Mouse (Mus musculus) lung, embryonic 14.5 days (tissue): Measurements from ENCODE around the gene Gm28042. TPM values are rescaled to one million over a fixed set of nuclear protein-coding genes. Genes with fewer than 3 reads are reported as not detected.

Experiments
- ATAC-seq: fragments of 200-750 bp; cut with Nextera tagmentation; 2 replicates; pipeline ENCODE4 v1.8.0; 2017; ENCODE audit warnings: mild to moderate bottlenecking, moderate TSS enrichment, moderate library complexity; ENCODE audit not compliant: insufficient read depth
- DNase-seq: peaks from one replicate; pipeline ENCODE4 v3.0.0-alpha.2; 2015
- H3K27ac ChIP-seq: fragments of 300-500 bp; sonication (generic); 2 replicates; pipeline ENCODE4 v1.5.1; 2014; ENCODE audit warnings: low read depth, mild to moderate bottlenecking, moderate library complexity
- H3K27me3 ChIP-seq: fragments of 300-500 bp; sonication (generic); 2 replicates; pipeline ENCODE4 v1.6.1; 2014; ENCODE audit warnings: low read length, control low read depth; ENCODE audit not compliant: insufficient read depth
- H3K36me3 ChIP-seq: fragments of 300-500 bp; sonication (generic); 2 replicates; pipeline ENCODE4 v1.6.1; 2014; ENCODE audit warnings: control low read depth; ENCODE audit not compliant: insufficient read depth
- H3K4me1 ChIP-seq: fragments of 300-500 bp; sonication (generic); 2 replicates; pipeline ENCODE4 v1.6.1; 2014; ENCODE audit warnings: antibody characterized with exemption, control low read depth; ENCODE audit not compliant: insufficient read depth
- H3K4me2 ChIP-seq: fragments of 300-500 bp; sonication (generic); 2 replicates; pipeline ENCODE4 v1.6.1; 2014; ENCODE audit warnings: mild to moderate bottlenecking
- H3K4me3 ChIP-seq: fragments of 300-500 bp; sonication (generic); 2 replicates; pipeline ENCODE4 v1.5.1; 2014; ENCODE audit warnings: low read depth, low read length
- H3K9ac ChIP-seq: fragments of 300-500 bp; sonication (generic); 2 replicates; pipeline ENCODE4 v1.6.1; 2014
- H3K9me3 ChIP-seq: fragments of 300-500 bp; sonication (generic); 2 replicates; pipeline ENCODE4 v1.6.1; 2016; ENCODE audit warnings: low read depth, low read length, control low read depth
- CTCF ChIP-seq: IDR thresholded peaks from 2 replicates; pipeline ENCODE4 v1.5.1; 2016; ENCODE audit warnings: antibody characterized with exemption, low read depth
- WGBS: fragments of 180-500 bp; shearing (Covaris S2); extraction: QIAGEN DNeasy Blood & Tissue Kit; methylation state at CpG from one replicate; pipeline ENCODE4 v1.1.7; 2014; 5-methylcytosine and 5-hydroxymethylcytosine counted together
- polyA plus RNA-seq: library from polyadenylated mRNA; unstranded; fragments of >200 nt; fragmentation: Nextera tagmentation; extraction: Ambion mirVana; gene quantifications from 2 replicates; pipeline ENCODE4 v1.2.1, GENCODE M21; 2014

The Gm28042 gene
- polyA plus RNA-seq, 1 experiment from 2014 or later, result 3.3 TPM

- no peak for TF ChIP-seq CTCF
- ATAC-seq (no peak), DNase-seq (no peak)
- H3K9ac ChIP-seq, result no peak overlapping the region
- H3K4me3 ChIP-seq, result no peak overlapping the region
- no peaks in the 10 kb centered on the region for H3K9me3 ChIP-seq
- 66% methylated on average over 9 of the region's 9 CpGs for WGBS
- no peak overlapping the region for H3K27ac ChIP-seq
- no peaks in the 10 kb centered on the region for H3K27me3 ChIP-seq
- no peaks in the 10 kb centered on the region for H3K4me1 ChIP-seq
- no peaks in the 10 kb centered on the region for H3K36me3 ChIP-seq
- no peak overlapping the region for H3K4me2 ChIP-seq
Measured at GRCm38 (mm10) chr2:120048173-120048572, 20.9 kb downstream of the Gm28042 start.

- Histone ChIP-seq H3K4me3 (no peak overlapping the region), H3K4me1 (no peaks in the 10 kb centered on the region), H3K9ac (no peak overlapping the region), H3K9me3 (no peaks in the 10 kb centered on the region), H3K27ac (no peak overlapping the region), H3K4me2 (no peak overlapping the region), H3K36me3 (no peaks in the 10 kb centered on the region), H3K27me3 (no peaks in the 10 kb centered on the region)
- TF ChIP-seq CTCF, result peak; percentile 82
- peak; percentile 61 for DNase-seq
- no peak for ATAC-seq
- 50% methylated on average over 10 of the region's 10 CpGs for WGBS
Measured at GRCm38 (mm10) chr2:120049632-120050274, 22.5 kb downstream of the Gm28042 start.

- H3K27me3 ChIP-seq, result no peaks in the 10 kb centered on the region
- DNase-seq, result no peak
- no peak overlapping the region for H3K9ac ChIP-seq
- no peaks in the 10 kb centered on the region for H3K36me3 ChIP-seq
- no peak for TF ChIP-seq CTCF
- no peak overlapping the region for H3K4me2 ChIP-seq
- H3K9me3 ChIP-seq, result no peaks in the 10 kb centered on the region
- H3K4me1 ChIP-seq, result no peaks in the 10 kb centered on the region
- no peak overlapping the region for H3K4me3 ChIP-seq
- H3K27ac ChIP-seq, result no peak overlapping the region
- WGBS, result 53% methylated on average over 6 of the region's 6 CpGs
- no peak for ATAC-seq
Measured at GRCm38 (mm10) chr2:120051405-120051804, 24.1 kb downstream of the Gm28042 start.

GRCm38 (mm10) chr2:120054771-120055552, 27.7 kb downstream of the Gm28042 start:
- H3K9me3 ChIP-seq, result no peaks in the 10 kb centered on the region
- no peak overlapping the region for H3K4me3 ChIP-seq
- no peak overlapping the region for H3K27ac ChIP-seq
- H3K36me3 ChIP-seq, result no peaks in the 10 kb centered on the region
- TF ChIP-seq CTCF, result no peak
- H3K4me2 ChIP-seq, result no peak overlapping the region
- H3K4me1 ChIP-seq, result 0 out of 2 replicates have a peak, but pooled peaks cover 6% of the 10 kb centered on the region
- H3K9ac ChIP-seq, result no peak overlapping the region
- WGBS, result 83% methylated on average over 12 of the region's 12 CpGs
- DNase-seq (no peak), ATAC-seq (no peak)
- no peaks in the 10 kb centered on the region for H3K27me3 ChIP-seq

- H3K4me1 ChIP-seq, result 0 out of 2 replicates have a peak, but pooled peaks cover 8% of the 10 kb centered on the region
- WGBS, result 77% methylated on average over 10 of the region's 10 CpGs
- no peaks in the 10 kb centered on the region for H3K36me3 ChIP-seq
- no peaks in the 10 kb centered on the region for H3K27me3 ChIP-seq
- H3K4me3 ChIP-seq, result no peak overlapping the region
- no peak for TF ChIP-seq CTCF
- H3K9ac ChIP-seq, result no peak overlapping the region
- ATAC-seq (no peak), DNase-seq (no peak)
- H3K9me3 ChIP-seq, result no peaks in the 10 kb centered on the region
- no peak overlapping the region for H3K4me2 ChIP-seq
- H3K27ac ChIP-seq, result no peak overlapping the region
Measured at GRCm38 (mm10) chr2:120055923-120056322, 28.6 kb downstream of the Gm28042 start.

GRCm38 (mm10) chr2:120058818-120059217, 31.5 kb downstream of the Gm28042 start:
- WGBS, result 85% methylated on average over 4 of the region's 4 CpGs
- no peaks in the 10 kb centered on the region for H3K36me3 ChIP-seq
- no peak for DNase-seq
- no peak overlapping the region for H3K9ac ChIP-seq
- H3K4me2 ChIP-seq, result no peak overlapping the region
- no peaks in the 10 kb centered on the region for H3K9me3 ChIP-seq
- H3K27ac ChIP-seq, result no peak overlapping the region
- no peaks in the 10 kb centered on the region for H3K27me3 ChIP-seq
- H3K4me3 ChIP-seq, result no peak overlapping the region
- 0 out of 2 replicates have a peak, but pooled peaks cover 8% of the 10 kb centered on the region for H3K4me1 ChIP-seq
- TF ChIP-seq CTCF, result no peak
- ATAC-seq, result no peak

GRCm38 (mm10) chr2:120059466-120059865, 32.2 kb downstream of the Gm28042 start:
- Histone ChIP-seq H3K4me1 (0 out of 2 replicates have a peak, but pooled peaks cover 8% of the 10 kb centered on the region), H3K9ac (no peak overlapping the region), H3K36me3 (no peaks in the 10 kb centered on the region), H3K27ac (peak overlapping the region; percentile 75; the same call in 1 of the 2 replicates), H3K4me2 (no peak overlapping the region), H3K9me3 (no peaks in the 10 kb centered on the region), H3K27me3 (no peaks in the 10 kb centered on the region), H3K4me3 (no peak overlapping the region)
- WGBS, result 70% methylated on average over 3 of the region's 3 CpGs
- no peak for TF ChIP-seq CTCF
- peak; percentile 2; the same call in 1 of the 2 replicates for ATAC-seq
- no peak for DNase-seq
